Mouse (Mus musculus) lung, embryonic 14.5 days (tissue): ENCODE data around the gene P4hb. TPM values are rescaled to one million over a fixed set of nuclear protein-coding genes. Genes with fewer than 3 reads are reported as not detected.
A peak's percentile ranks its signal among the peaks of the same experiment; 100 is the strongest.

Experiments used
- ATAC-seq: fragments of 200-750 bp; cut with Nextera tagmentation; 2 replicates; pipeline ENCODE4 v1.8.0; 2017; ENCODE audit warnings: mild to moderate bottlenecking, moderate TSS enrichment, moderate library complexity; ENCODE audit not compliant: insufficient read depth
- DNase-seq: peaks from one replicate; pipeline ENCODE4 v3.0.0-alpha.2; 2015
- H3K27ac ChIP-seq: fragments of 300-500 bp; sonication (generic); 2 replicates; pipeline ENCODE4 v1.5.1; 2014; ENCODE audit warnings: low read depth, mild to moderate bottlenecking, moderate library complexity
- H3K27me3 ChIP-seq: fragments of 300-500 bp; sonication (generic); 2 replicates; pipeline ENCODE4 v1.6.1; 2014; ENCODE audit warnings: low read length, control low read depth; ENCODE audit not compliant: insufficient read depth
- H3K36me3 ChIP-seq: fragments of 300-500 bp; sonication (generic); 2 replicates; pipeline ENCODE4 v1.6.1; 2014; ENCODE audit warnings: control low read depth; ENCODE audit not compliant: insufficient read depth
- H3K4me1 ChIP-seq: fragments of 300-500 bp; sonication (generic); 2 replicates; pipeline ENCODE4 v1.6.1; 2014; ENCODE audit warnings: antibody characterized with exemption, control low read depth; ENCODE audit not compliant: insufficient read depth
- H3K4me2 ChIP-seq: fragments of 300-500 bp; sonication (generic); 2 replicates; pipeline ENCODE4 v1.6.1; 2014; ENCODE audit warnings: mild to moderate bottlenecking
- H3K4me3 ChIP-seq: fragments of 300-500 bp; sonication (generic); 2 replicates; pipeline ENCODE4 v1.5.1; 2014; ENCODE audit warnings: low read depth, low read length
- H3K9ac ChIP-seq: fragments of 300-500 bp; sonication (generic); 2 replicates; pipeline ENCODE4 v1.6.1; 2014
- H3K9me3 ChIP-seq: fragments of 300-500 bp; sonication (generic); 2 replicates; pipeline ENCODE4 v1.6.1; 2016; ENCODE audit warnings: low read depth, low read length, control low read depth
- CTCF ChIP-seq: IDR thresholded peaks from 2 replicates; pipeline ENCODE4 v1.5.1; 2016; ENCODE audit warnings: antibody characterized with exemption, low read depth
- WGBS: fragments of 180-500 bp; shearing (Covaris S2); extraction: QIAGEN DNeasy Blood & Tissue Kit; methylation state at CpG from one replicate; pipeline ENCODE4 v1.1.7; 2014; 5-methylcytosine and 5-hydroxymethylcytosine counted together
- polyA plus RNA-seq: library from polyadenylated mRNA; unstranded; fragments of >200 nt; fragmentation: Nextera tagmentation; extraction: Ambion mirVana; gene quantifications from 2 replicates; pipeline ENCODE4 v1.2.1, GENCODE M21; 2014

Gene P4hb
- polyA plus RNA-seq, 1 experiment from 2014 or later, result 872 TPM

- no peaks in the 10 kb centered on the region for H3K27me3 ChIP-seq
- 0 out of 2 replicates have a peak overlapping the region, but pooled peaks have one; percentile 13 for H3K9ac ChIP-seq
- H3K4me2 ChIP-seq, result no peak overlapping the region
- H3K9me3 ChIP-seq, result no peaks in the 10 kb centered on the region
- ATAC-seq (no peak; the same call in 1 of the 2 replicates), DNase-seq (no peak)
- TF ChIP-seq CTCF, result no peak
- H3K4me3 ChIP-seq, result no peak overlapping the region
- 41% methylated on average over 8 of the region's 8 CpGs for WGBS
- peak overlapping the region; percentile 60 for H3K27ac ChIP-seq
- peaks cover 6% of the 10 kb centered on the region for H3K4me1 ChIP-seq
- H3K36me3 ChIP-seq, result peaks cover 24% of the 10 kb centered on the region
Measured at GRCm38 (mm10) chr11:120538955-120539284, 34.1 kb downstream of the P4hb start.

- Histone ChIP-seq H3K36me3 (peaks cover 20% of the 10 kb centered on the region), H3K9me3 (no peaks in the 10 kb centered on the region), H3K4me3 (no peak overlapping the region), H3K27me3 (peaks cover 2% of the 10 kb centered on the region; the same call in 1 of the 2 replicates), H3K4me1 (peaks cover 6% of the 10 kb centered on the region), H3K9ac (0 out of 2 replicates have a peak overlapping the region, but pooled peaks have one; percentile 13), H3K27ac (peak overlapping the region; percentile 60), H3K4me2 (no peak overlapping the region)
- DNase-seq (no peak), ATAC-seq (no peak)
- WGBS, result 60% methylated on average over 3 of the region's 3 CpGs
- no peak for TF ChIP-seq CTCF
Measured at GRCm38 (mm10) chr11:120538485-120538884, 34.6 kb downstream of the P4hb start.

- Histone ChIP-seq H3K4me3 (no peak overlapping the region), H3K36me3 (no peaks in the 10 kb centered on the region), H3K27ac (no peak overlapping the region), H3K9ac (no peak overlapping the region), H3K27me3 (peaks cover 29% of the 10 kb centered on the region), H3K4me1 (peaks cover 6% of the 10 kb centered on the region), H3K4me2 (no peak overlapping the region), H3K9me3 (no peaks in the 10 kb centered on the region)
- WGBS, result 65% methylated on average over 3 of the region's 3 CpGs
- DNase-seq (no peak), ATAC-seq (no peak)
- no peak for TF ChIP-seq CTCF
Measured at GRCm38 (mm10) chr11:120535804-120536203, 37.2 kb downstream of the P4hb start.

- ATAC-seq, result no peak
- peaks cover 6% of the 10 kb centered on the region for H3K4me1 ChIP-seq
- H3K27ac ChIP-seq, result no peak overlapping the region
- no peak overlapping the region for H3K4me2 ChIP-seq
- WGBS, result 65% methylated on average over 3 of the region's 3 CpGs
- H3K9me3 ChIP-seq, result no peaks in the 10 kb centered on the region
- H3K4me3 ChIP-seq, result no peak overlapping the region
- peaks cover 35% of the 10 kb centered on the region for H3K27me3 ChIP-seq
- no peak overlapping the region for H3K9ac ChIP-seq
- TF ChIP-seq CTCF, result no peak
- no peaks in the 10 kb centered on the region for H3K36me3 ChIP-seq
- no peak for DNase-seq
Measured at GRCm38 (mm10) chr11:120535145-120535544, 37.9 kb downstream of the P4hb start.

- peaks cover 46% of the 10 kb centered on the region for H3K27me3 ChIP-seq
- H3K4me3 ChIP-seq, result no peak overlapping the region
- H3K9ac ChIP-seq, result no peak overlapping the region
- no peaks in the 10 kb centered on the region for H3K36me3 ChIP-seq
- no peak for TF ChIP-seq CTCF
- peaks cover 6% of the 10 kb centered on the region for H3K4me1 ChIP-seq
- ATAC-seq, result no peak
- WGBS, result 79% methylated on average over 8 of the region's 8 CpGs
- H3K9me3 ChIP-seq, result no peaks in the 10 kb centered on the region
- DNase-seq, result no peak
- no peak overlapping the region for H3K4me2 ChIP-seq
- H3K27ac ChIP-seq, result no peak overlapping the region
Measured at GRCm38 (mm10) chr11:120534093-120534492, 39.0 kb downstream of the P4hb start.

- no peak overlapping the region for H3K4me2 ChIP-seq
- 20% methylated on average over 9 of the region's 9 CpGs for WGBS
- H3K27me3 ChIP-seq, result peaks cover 54% of the 10 kb centered on the region
- H3K9me3 ChIP-seq, result no peaks in the 10 kb centered on the region
- TF ChIP-seq CTCF, result no peak
- no peak overlapping the region for H3K27ac ChIP-seq
- no peaks in the 10 kb centered on the region for H3K36me3 ChIP-seq
- no peaks in the 10 kb centered on the region for H3K4me1 ChIP-seq
- peak overlapping the region; percentile 51; the same call in 1 of the 2 replicates for H3K9ac ChIP-seq
- DNase-seq (no peak), ATAC-seq (no peak)
- no peak overlapping the region for H3K4me3 ChIP-seq
Measured at GRCm38 (mm10) chr11:120531646-120532045, 41.4 kb downstream of the P4hb start.

- DNase-seq, result peak; percentile 62
- ATAC-seq, result peak; percentile 54
- H3K27ac ChIP-seq, result no peak within 1 kb of the TSS
- H3K36me3 ChIP-seq, result no peaks in the 10 kb centered on the region
- peak within 1 kb of the TSS; percentile 75 for H3K4me2 ChIP-seq
- H3K4me1 ChIP-seq, result no peaks in the 10 kb centered on the region
- TF ChIP-seq CTCF, result no peak
- H3K9me3 ChIP-seq, result no peaks in the 10 kb centered on the region
- peak within 1 kb of the TSS; percentile 44 for H3K4me3 ChIP-seq
- peaks cover 54% of the 10 kb centered on the region for H3K27me3 ChIP-seq
- WGBS, result 7% methylated on average over 60 of the region's 62 CpGs
- H3K9ac ChIP-seq, result peak within 1 kb of the TSS; percentile 51
Measured at GRCm38 (mm10) chr11:120530085-120530964, 42.7 kb downstream of the P4hb start, which contains the start of gene Gcgr. Gcgr (plus strand) TSS chr11:120530699.
